Mouse (Mus musculus) limb, embryonic 10.5 days (tissue): ENCODE data around the gene Glb1. TPM values are rescaled to one million over a fixed set of nuclear protein-coding genes. Genes with fewer than 3 reads are reported as not detected.
A peak's percentile ranks its signal among the peaks of the same experiment; 100 is the strongest.

ENCODE experiments used
- DNase-seq: peaks from one replicate; pipeline ENCODE4 v3.0.0-alpha.2; 2017; ENCODE audit warnings: low spot score
- H3K27ac ChIP-seq: fragments of 300-500 bp; sonication (generic); 2 replicates; pipeline ENCODE4 v1.5.1; 2016; ENCODE audit warnings: mild to moderate bottlenecking
- H3K27me3 ChIP-seq: fragments of 300-500 bp; sonication (generic); 2 replicates; pipeline ENCODE4 v1.6.1; 2016; ENCODE audit warnings: low read depth, mild to moderate bottlenecking; ENCODE audit not compliant: poor library complexity, severe bottlenecking
- H3K36me3 ChIP-seq: fragments of 300-500 bp; sonication (generic); 2 replicates; pipeline ENCODE4 v1.6.1; 2016; ENCODE audit warnings: mild to moderate bottlenecking, moderate library complexity
- H3K4me1 ChIP-seq: fragments of 300-500 bp; sonication (generic); 2 replicates; pipeline ENCODE4 v1.6.1; 2016
- H3K4me3 ChIP-seq: fragments of 300-500 bp; sonication (generic); 2 replicates; pipeline ENCODE4 v1.5.1; 2016; ENCODE audit warnings: mild to moderate bottlenecking, moderate library complexity
- H3K9me3 ChIP-seq: fragments of 300-500 bp; sonication (generic); replicated peaks from 2 replicates; pipeline ENCODE4 v1.6.1; 2016; ENCODE audit warnings: mild to moderate bottlenecking
- WGBS: fragments of 180-500 bp; shearing (Covaris S2); methylation state at CpG from one replicate; pipeline ENCODE4 v1.1.7; 2016; 5-methylcytosine and 5-hydroxymethylcytosine counted together
- polyA plus RNA-seq: library from polyadenylated mRNA; unstranded; fragments of >200 nt; fragmentation: Nextera tagmentation; extraction: Ambion mirVana; gene quantifications from 2 replicates; pipeline ENCODE4 v1.2.1, GENCODE M21; 2016

The Glb1 gene
- polyA plus RNA-seq, 1 experiment from 2014 or later, result 22.3 TPM

DNA sequence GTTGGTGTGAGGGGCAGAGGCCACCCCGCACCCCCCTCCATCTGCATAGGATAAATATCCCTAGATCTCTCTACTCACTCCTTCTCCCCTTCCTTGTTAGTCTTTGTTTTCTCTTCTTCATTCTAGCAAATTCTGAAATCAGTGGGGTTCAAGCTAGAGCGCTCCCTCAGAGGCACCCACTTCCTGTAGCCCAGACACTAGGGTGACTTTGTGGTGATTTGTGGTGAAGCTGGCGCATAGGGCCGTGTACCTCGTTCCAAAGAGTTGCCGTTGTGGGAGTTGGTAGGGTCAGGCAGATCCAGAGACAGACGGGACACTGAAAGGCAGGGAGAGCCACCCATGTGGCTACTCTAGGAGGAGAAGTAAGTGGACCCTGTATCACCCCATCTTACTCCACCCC lies 61.7 kb downstream of the Glb1 start:
- Histone ChIP-seq H3K36me3 (peaks cover 34% of the 10 kb centered on the region), H3K4me3 (no peak overlapping the region), H3K4me1 (no peaks in the 10 kb centered on the region), H3K9me3 (no peaks in the 10 kb centered on the region), H3K27me3 (no peaks in the 10 kb centered on the region), H3K27ac (no peak overlapping the region)
- 92% methylated on average over 7 of the region's 7 CpGs for WGBS
- no peak for DNase-seq

GRCm38 (mm10) chr9:114465442-114465841 lies 64.6 kb downstream of the Glb1 start:
- 73% methylated on average over 6 of the region's 6 CpGs for WGBS
- H3K27me3 ChIP-seq, result no peaks in the 10 kb centered on the region
- H3K9me3 ChIP-seq, result no peaks in the 10 kb centered on the region
- no peak overlapping the region for H3K27ac ChIP-seq
- H3K4me1 ChIP-seq, result no peaks in the 10 kb centered on the region
- no peak overlapping the region for H3K4me3 ChIP-seq
- H3K36me3 ChIP-seq, result peaks cover 34% of the 10 kb centered on the region
- DNase-seq, result no peak

- 84% methylated on average over 7 of the region's 7 CpGs for WGBS
- H3K9me3 ChIP-seq, result no peaks in the 10 kb centered on the region
- no peak for DNase-seq
- H3K4me1 ChIP-seq, result no peaks in the 10 kb centered on the region
- H3K4me3 ChIP-seq, result no peak overlapping the region
- no peaks in the 10 kb centered on the region for H3K27me3 ChIP-seq
- H3K36me3 ChIP-seq, result peaks cover 27% of the 10 kb centered on the region
- H3K27ac ChIP-seq, result no peak overlapping the region
These were observed 66.0 kb downstream of the Glb1 start for GRCm38 (mm10) chr9:114466871-114467270.

- no peak for DNase-seq
- H3K27ac ChIP-seq, result no peak overlapping the region
- no peaks in the 10 kb centered on the region for H3K4me1 ChIP-seq
- no peak overlapping the region for H3K4me3 ChIP-seq
- H3K27me3 ChIP-seq, result no peaks in the 10 kb centered on the region
- 87% methylated on average over 5 of the region's 5 CpGs for WGBS
- no peaks in the 10 kb centered on the region for H3K9me3 ChIP-seq
- H3K36me3 ChIP-seq, result peaks cover 25% of the 10 kb centered on the region
These were observed 67.3 kb downstream of the Glb1 start for GRCm38 (mm10) chr9:114468217-114468616.

- no peaks in the 10 kb centered on the region for H3K27me3 ChIP-seq
- no peak overlapping the region for H3K27ac ChIP-seq
- 94% methylated on average over 4 of the region's 4 CpGs for whole genome bisulfite sequencing
- H3K4me1 ChIP-seq, result no peaks in the 10 kb centered on the region
- H3K9me3 ChIP-seq, result no peaks in the 10 kb centered on the region
- no peak for DNase-seq
- H3K4me3 ChIP-seq, result no peak overlapping the region
- peaks cover 24% of the 10 kb centered on the region for H3K36me3 ChIP-seq
These were observed 67.8 kb downstream of the Glb1 start for GRCm38 (mm10) chr9:114468701-114469100.

DNA sequence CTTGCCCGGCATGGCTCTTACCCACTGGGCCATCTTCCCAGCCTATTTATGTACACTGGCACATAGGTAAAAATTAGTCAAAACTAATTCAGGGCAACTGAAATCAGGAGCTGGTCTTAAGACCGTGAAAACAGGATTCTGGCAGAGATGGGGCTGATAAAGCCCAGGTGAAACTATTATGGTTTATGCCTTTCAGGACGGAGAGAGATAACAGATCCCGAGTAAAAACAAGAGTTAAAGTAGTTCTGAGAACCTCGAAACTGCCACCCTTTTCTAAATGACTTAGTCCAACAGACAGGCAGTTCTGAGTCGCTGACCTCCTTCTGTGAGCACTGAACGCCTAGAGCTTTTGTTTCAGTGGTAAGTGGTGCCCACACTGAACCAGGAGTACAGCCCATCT lies 71.0 kb downstream of the Glb1 start:
- no peaks in the 10 kb centered on the region for H3K4me1 ChIP-seq
- H3K4me3 ChIP-seq, result no peak overlapping the region
- no peak for DNase-seq
- peaks cover 3% of the 10 kb centered on the region; the same call in 1 of the 2 replicates for H3K36me3 ChIP-seq
- 85% methylated on average over 7 of the region's 7 CpGs for WGBS
- H3K27me3 ChIP-seq, result no peaks in the 10 kb centered on the region
- H3K9me3 ChIP-seq, result no peaks in the 10 kb centered on the region
- no peak overlapping the region for H3K27ac ChIP-seq

- no peak overlapping the region for H3K4me3 ChIP-seq
- no peak for DNase-seq
- H3K36me3 ChIP-seq, result no peaks in the 10 kb centered on the region
- no peaks in the 10 kb centered on the region for H3K9me3 ChIP-seq
- no peaks in the 10 kb centered on the region for H3K27me3 ChIP-seq
- WGBS, result 94% methylated on average over 9 of the region's 9 CpGs
- H3K4me1 ChIP-seq, result no peaks in the 10 kb centered on the region
- no peak overlapping the region for H3K27ac ChIP-seq
These were observed 76.1 kb downstream of the Glb1 start for GRCm38 (mm10) chr9:114477019-114477418.

DNA sequence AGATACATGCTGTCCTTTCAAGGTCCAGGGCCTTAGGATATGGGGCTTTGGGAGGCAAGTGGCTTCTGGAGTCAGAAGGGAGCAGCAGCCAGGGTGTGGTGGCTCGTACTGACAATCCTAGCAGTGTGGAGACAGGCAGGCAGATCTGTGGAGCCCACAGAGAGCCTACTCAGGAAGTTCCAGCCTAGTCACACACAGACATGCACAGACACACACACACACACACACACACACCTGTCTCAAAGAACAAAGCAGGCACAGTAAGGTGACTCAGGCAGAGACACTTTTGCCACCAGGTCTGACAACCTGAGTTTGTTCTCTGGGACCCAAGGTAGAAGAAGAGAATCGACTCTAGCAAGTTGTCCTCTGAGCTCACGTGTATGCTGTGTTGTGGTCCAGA lies 80.1 kb downstream of the Glb1 start:
- Histone ChIP-seq H3K4me3 (no peak overlapping the region), H3K4me1 (no peaks in the 10 kb centered on the region), H3K9me3 (no peaks in the 10 kb centered on the region), H3K27me3 (no peaks in the 10 kb centered on the region), H3K36me3 (no peaks in the 10 kb centered on the region), H3K27ac (no peak overlapping the region)
- DNase-seq, result no peak
- 84% methylated on average over 3 of the region's 3 CpGs for WGBS

GRCm38 (mm10) chr9:114484771-114485170 lies 83.9 kb downstream of the Glb1 start:
- Histone ChIP-seq H3K36me3 (no peaks in the 10 kb centered on the region), H3K9me3 (no peaks in the 10 kb centered on the region), H3K27ac (no peak overlapping the region), H3K4me1 (no peaks in the 10 kb centered on the region), H3K4me3 (no peak overlapping the region), H3K27me3 (no peaks in the 10 kb centered on the region)
- WGBS, result 84% methylated on average over 5 of the region's 5 CpGs
- no peak for DNase-seq

GRCm38 (mm10) chr9:114486808-114487207 lies 85.9 kb downstream of the Glb1 start:
- H3K9me3 ChIP-seq, result no peaks in the 10 kb centered on the region
- no peaks in the 10 kb centered on the region for H3K4me1 ChIP-seq
- 82% methylated on average over 4 of the region's 4 CpGs for WGBS

DNA sequence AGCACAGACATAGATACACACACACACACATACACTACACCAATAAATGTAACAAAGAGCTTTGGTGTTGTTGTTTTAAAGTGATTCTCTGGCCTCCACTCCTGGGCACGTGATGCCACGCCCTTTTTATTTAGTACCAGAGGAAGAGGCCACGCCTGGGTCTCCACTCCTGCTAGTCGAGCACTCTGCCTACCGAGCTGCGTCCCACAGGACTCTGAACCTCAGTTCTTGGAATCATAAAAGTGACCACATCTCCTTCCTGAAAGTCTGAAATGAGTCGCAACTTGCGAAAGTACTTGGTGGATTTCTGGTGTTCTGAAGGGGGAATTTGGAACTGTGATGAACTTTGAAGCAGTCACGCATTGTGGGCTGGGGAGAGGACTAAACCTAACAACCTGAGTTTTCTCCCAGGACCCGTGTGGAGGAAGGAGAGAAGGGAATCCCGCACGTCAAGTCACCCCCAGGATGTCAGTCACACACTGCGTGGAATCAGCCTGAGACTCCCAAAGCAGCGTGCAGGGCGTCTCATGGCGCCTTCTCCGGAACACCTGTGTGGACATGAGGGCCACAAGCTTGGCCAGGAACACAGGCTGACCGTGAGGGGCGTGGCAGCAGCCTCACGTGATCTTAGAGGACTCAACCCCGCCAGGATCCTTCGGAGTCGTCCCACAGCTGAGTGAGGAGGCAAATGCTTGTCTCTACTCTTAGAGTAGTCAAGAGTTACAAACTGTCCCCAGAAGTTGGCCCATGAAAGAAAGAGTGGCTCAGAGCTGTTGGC lies 86.8 kb downstream of the Glb1 start:
- no peaks in the 10 kb centered on the region for H3K4me1 ChIP-seq
- H3K4me3 ChIP-seq, result no peak overlapping the region
- H3K36me3 ChIP-seq, result no peaks in the 10 kb centered on the region
- no peaks in the 10 kb centered on the region for H3K9me3 ChIP-seq
- H3K27ac ChIP-seq, result no peak overlapping the region
- no peaks in the 10 kb centered on the region for H3K27me3 ChIP-seq
- WGBS, result 84% methylated on average over 23 of the region's 23 CpGs
- no peak for DNase-seq

More at GRCm38 (mm10) chr9:114486808-114487207, 85.9 kb downstream of the Glb1 start:
- H3K4me3 ChIP-seq, result no peak overlapping the region
- H3K36me3 ChIP-seq, result no peaks in the 10 kb centered on the region
- no peaks in the 10 kb centered on the region for H3K27me3 ChIP-seq
- no peak for DNase-seq
- no peak overlapping the region for H3K27ac ChIP-seq

DNA sequence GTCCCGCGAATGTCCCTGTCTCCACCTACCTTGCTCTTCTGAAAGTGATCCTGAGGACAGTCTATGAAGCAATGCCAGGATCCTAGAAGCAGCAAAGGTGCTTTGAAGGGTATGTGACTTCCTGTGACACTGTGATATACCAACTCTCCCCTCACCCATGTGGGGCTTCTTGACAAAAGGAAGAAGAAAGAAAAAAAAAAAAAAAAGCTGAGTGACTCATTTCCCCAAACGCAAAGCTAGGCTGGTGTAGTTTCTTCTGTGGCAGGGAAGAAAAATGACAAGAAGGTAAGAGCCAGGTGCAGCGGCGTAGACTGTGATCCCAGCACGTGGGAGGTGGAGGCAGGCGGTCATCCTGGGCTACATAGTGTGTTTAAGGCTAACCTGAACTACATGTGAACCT lies 95.6 kb downstream of the Glb1 start:
- H3K27me3 ChIP-seq, result no peaks in the 10 kb centered on the region
- peaks cover 9% of the 10 kb centered on the region for H3K4me1 ChIP-seq
- WGBS, result 85% methylated on average over 7 of the region's 7 CpGs
- H3K9me3 ChIP-seq, result no peaks in the 10 kb centered on the region
- no peak overlapping the region for H3K27ac ChIP-seq
- no peak overlapping the region for H3K4me3 ChIP-seq
- DNase-seq, result no peak
- no peaks in the 10 kb centered on the region for H3K36me3 ChIP-seq

DNA sequence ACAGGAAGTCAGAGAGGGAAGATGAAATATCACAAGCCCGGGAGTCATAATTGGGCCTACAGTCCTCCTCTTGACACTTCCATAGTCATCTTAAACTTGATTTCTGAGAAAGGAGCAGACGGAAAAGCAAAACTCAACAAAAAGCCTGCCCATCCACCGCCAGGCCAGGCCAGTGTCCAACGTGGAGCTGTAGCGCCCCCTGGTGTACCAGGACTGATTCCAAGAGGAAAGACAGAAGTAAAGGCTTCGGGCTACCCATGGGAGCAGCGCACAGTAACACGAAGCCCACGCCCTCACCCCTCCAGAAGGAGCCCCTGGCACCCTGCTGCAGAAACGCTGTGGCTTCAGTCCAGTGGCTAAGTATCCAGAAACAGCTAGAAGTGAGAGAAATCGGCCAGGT lies 97.3 kb downstream of the Glb1 start:
- Histone ChIP-seq H3K36me3 (no peaks in the 10 kb centered on the region), H3K4me1 (peaks cover 11% of the 10 kb centered on the region), H3K9me3 (no peaks in the 10 kb centered on the region), H3K27me3 (no peaks in the 10 kb centered on the region), H3K27ac (no peak overlapping the region), H3K4me3 (no peak overlapping the region)
- DNase-seq, result peak; percentile 95
- 9% methylated on average over 11 of the region's 11 CpGs for WGBS
